Mouse (Mus musculus) thymus, postnatal 14 days (tissue): ENCODE measurements at regions not wholly inside any gene's neighbourhood (a gene's known extent, or its start where the extent isn't known, plus 50 kb on each side); places are given as distances from the start of the nearest gene placed in this dataset.

Source experiments
- DNase-seq: peaks from one replicate; pipeline ENCODE4 v3.0.0; 2021

- DNase-seq = no peak
Measured at GRCm38 (mm10) chr9:43982359-43982889, 60.8 kb upstream of the Thy1 start.

GRCm38 (mm10) chr9:43983220-43983619 is 60.0 kb upstream of the Thy1 start:
- DNase-seq = no peak

GRCm38 (mm10) chr9:43984181-43985062 is 58.8 kb upstream of the Thy1 start:
- peak; percentile 88 for DNase-seq

- peak; percentile 32 for DNase-seq
Measured at GRCm38 (mm10) chr9:43987957-43988356, 55.2 kb upstream of the Thy1 start.

GRCm38 (mm10) chr9:43988981-43989860 is 54.0 kb upstream of the Thy1 start:
- peak; percentile 47 for DNase-seq

GRCm38 (mm10) chr9:43990124-43990523 is 53.1 kb upstream of the Thy1 start:
- no peak for DNase-seq

GRCm38 (mm10) chr9:43993221-43993976 is 49.8 kb upstream of the Thy1 start:
- no peak for DNase-seq
